19 mouse cellular contexts compared by ENCODE assay signal in genomic region chr1:52338243-52338642, GRCm38 (mm10).
A peak's percentile ranks its signal among the peaks of the same experiment; 100 is the strongest.
DNase-seq lines count a peak whose midpoint lies in the region; ATAC-seq lines count a peak whose summit lies in the region.
"Had no signal": no experiment of that assay in that cellular context is flagged by ENCODE, and none has a peak within 500 bp of the region (broad histone marks: within the 10 kb centered on the region; RNA-seq: fewer than 3 reads in every experiment).

No protein-coding gene starts in this region.

- no peaks in the 10 kb centered on the region for H3K9me3 ChIP-seq in kidney, embryonic 14.5 days (ENCODE audit: control insufficient read depth, low read length)
- H3K9me3 ChIP-seq: embryonic facial prominence, embryonic 10.5 days; embryonic facial prominence, embryonic 12.5 days; forebrain, embryonic 13.5 days; forebrain, embryonic 15.5 days had no signal

- no peaks in the 10 kb centered on the region for H3K36me3 ChIP-seq in kidney, embryonic 14.5 days (ENCODE audit: control insufficient read depth, insufficient read depth, low read length)
- H3K36me3 ChIP-seq: embryonic facial prominence, embryonic 10.5 days; embryonic facial prominence, embryonic 12.5 days; forebrain, embryonic 15.5 days had no signal

- 77% methylated on average over 6 of the region's 6 CpGs for WGBS in kidney, embryonic 14.5 days

- H3K4me1 ChIP-seq in kidney, embryonic 14.5 days (ENCODE audit: control insufficient read depth, insufficient read depth, low read length), result no peaks in the 10 kb centered on the region
- H3K4me1 ChIP-seq: embryonic facial prominence, embryonic 10.5 days; embryonic facial prominence, embryonic 12.5 days; forebrain, embryonic 13.5 days; forebrain, embryonic 15.5 days had no signal

- no peak overlapping the region for H3K9ac ChIP-seq in kidney, embryonic 14.5 days (ENCODE audit: low read depth, low read length)
- H3K9ac ChIP-seq: embryonic facial prominence, embryonic 12.5 days; forebrain, embryonic 13.5 days; forebrain, embryonic 15.5 days had no signal

- no peaks in the 10 kb centered on the region for H3K27me3 ChIP-seq in kidney, embryonic 14.5 days (ENCODE audit: control insufficient read depth, insufficient read depth, low read length)
- H3K27me3 ChIP-seq: embryonic facial prominence, embryonic 12.5 days; forebrain, embryonic 13.5 days; forebrain, embryonic 15.5 days had no signal

- no peak overlapping the region for H3K4me2 ChIP-seq in kidney, embryonic 14.5 days (replicated peaks; ENCODE audit: low read depth, low read length)
- H3K4me2 ChIP-seq: embryonic facial prominence, embryonic 12.5 days; forebrain, embryonic 13.5 days; forebrain, embryonic 15.5 days had no signal

- DNase-seq in kidney, adult 11 months, result peak; percentile 11
- no peak for DNase-seq in kidney, postnatal 4 days
- DNase-seq in kidney, adult 8-10 months, result peak; percentile 15 to 25
- no peak for DNase-seq in kidney, adult 18-20 months
- peak; percentile 21 to 43 for DNase-seq in kidney, postnatal 36 days
- DNase-seq in adipocyte (ENCODE audit: low spot score), result no peak
- DNase-seq: adrenal gland, adult 8-10 months; adrenal gland, postnatal 14 days; adrenal gland, postnatal 36 days; cerebellum, adult 11-12 months; cerebellum, adult 2 months; cerebellum, adult 9-10 months; cerebellum, postnatal 10 days; cerebellum, postnatal 25 days had no signal

- no peak for ATAC-seq in kidney, embryonic 14.5 days (ENCODE audit: low FRiP score, low TSS enrichment)
- ATAC-seq: forebrain, embryonic 13.5 days; forebrain, embryonic 15.5 days had no signal

- H3K27ac ChIP-seq in kidney, embryonic 14.5 days (ENCODE audit: low read depth, low read length), result no peak overlapping the region
- H3K27ac ChIP-seq: embryonic facial prominence, embryonic 10.5 days; embryonic facial prominence, embryonic 12.5 days; forebrain, embryonic 13.5 days; forebrain, embryonic 15.5 days had no signal

- no peak overlapping the region for H3K4me3 ChIP-seq in kidney, embryonic 14.5 days (ENCODE audit: low read length)
- H3K4me3 ChIP-seq: embryonic facial prominence, embryonic 10.5 days; embryonic facial prominence, embryonic 12.5 days; forebrain, embryonic 13.5 days; forebrain, embryonic 15.5 days had no signal

Comparison
In these comparisons a context has a peak if more than half of its experiments do, and no peak if none do; other contexts are left out.
1. DNase-seq: peak in kidney, adult 11 months (single experiment), kidney, adult 8-10 months (2 of 2) and kidney, postnatal 36 days (2 of 2); none in kidney, postnatal 4 days (0 of 2), kidney, adult 18-20 months (single experiment) and adipocyte (single experiment).